Mouse (Mus musculus) skeletal muscle tissue, adult 2 months (tissue): ENCODE results near the gene Otud3.
"Not testable (repeated sequence)": the region's sequence is repeated elsewhere in the genome, so short reads cannot be mapped to it uniquely, and the experiment has no call there.

Experiments used
- DNase-seq: peaks from one replicate; pipeline ENCODE4 v3.0.0-alpha.2; 2012; ENCODE audit warnings: low read depth, low spot score

Otud3 gene

GRCm38 (mm10) chr4:138892655-138893054 lies 21.1 kb downstream of the Otud3 start:
- DNase-seq = peak; percentile 55

- DNase-seq = peak; percentile 62
Measured at GRCm38 (mm10) chr4:138889635-138890034, 24.1 kb downstream of the Otud3 start.

GRCm38 (mm10) chr4:138889165-138889564 lies 24.6 kb downstream of the Otud3 start:
- no peak for DNase-seq

- peak; percentile 72 for DNase-seq
Measured at GRCm38 (mm10) chr4:138884261-138884660, 29.5 kb downstream of the Otud3 start.

GRCm38 (mm10) chr4:138882179-138882578 lies 31.6 kb downstream of the Otud3 start:
- no peak for DNase-seq

GRCm38 (mm10) chr4:138880811-138881584 lies 32.7 kb downstream of the Otud3 start:
- DNase-seq = peak; percentile 43

GRCm38 (mm10) chr4:138879808-138880207 lies 33.9 kb downstream of the Otud3 start:
- no peak for DNase-seq

- DNase-seq = peak; percentile 45
Measured at GRCm38 (mm10) chr4:138878783-138879182, 35.0 kb downstream of the Otud3 start.

- DNase-seq = peak; percentile 24
Measured at GRCm38 (mm10) chr4:138877731-138878130, 36.0 kb downstream of the Otud3 start, which contains the start of gene Pla2g2e. Pla2g2e (plus strand) TSS chr4:138877942.

GRCm38 (mm10) chr4:138875986-138876385 lies 37.8 kb downstream of the Otud3 start:
- no peak for DNase-seq

GRCm38 (mm10) chr4:138875275-138875674 lies 38.5 kb downstream of the Otud3 start:
- not testable (repeated sequence) for DNase-seq

- no peak for DNase-seq
Measured at GRCm38 (mm10) chr4:138873864-138874263, 39.9 kb downstream of the Otud3 start, which contains the start of gene Gm13030. Gm13030 (minus strand) TSS chr4:138873964.

GRCm38 (mm10) chr4:138868666-138869065 lies 45.1 kb downstream of the Otud3 start:
- no peak for DNase-seq

GRCm38 (mm10) chr4:138866413-138866812 lies 47.3 kb downstream of the Otud3 start:
- DNase-seq = peak; percentile 58

- no peak for DNase-seq
Measured at GRCm38 (mm10) chr4:138865991-138866390, 47.8 kb downstream of the Otud3 start.

GRCm38 (mm10) chr4:138865092-138865491 lies 48.7 kb downstream of the Otud3 start:
- DNase-seq = no peak

GRCm38 (mm10) chr4:138863344-138863998 lies 50.3 kb downstream of the Otud3 start, which contains the start of gene Pla2g5:
Pla2g5 (minus strand) TSS chr4:138863482.
- no peak for DNase-seq

- DNase-seq = no peak
Measured at GRCm38 (mm10) chr4:138859728-138860127, 54.0 kb downstream of the Otud3 start.

- DNase-seq = no peak
Measured at GRCm38 (mm10) chr4:138859245-138859644, 54.5 kb downstream of the Otud3 start.

GRCm38 (mm10) chr4:138858446-138858845 lies 55.3 kb downstream of the Otud3 start:
- DNase-seq = no peak

- no peak for DNase-seq
Measured at GRCm38 (mm10) chr4:138857576-138857975, 56.2 kb downstream of the Otud3 start.

GRCm38 (mm10) chr4:138856491-138856890 lies 57.3 kb downstream of the Otud3 start:
- peak; percentile 43 for DNase-seq
